Mouse (Mus musculus) lung, embryonic 14.5 days (tissue): ENCODE results near the gene Atp6v0e2. TPM values are rescaled to one million over a fixed set of nuclear protein-coding genes. Genes with fewer than 3 reads are reported as not detected.

Source experiments
- ATAC-seq: fragments of 200-750 bp; cut with Nextera tagmentation; 2 replicates; pipeline ENCODE4 v1.8.0; 2017; ENCODE audit warnings: mild to moderate bottlenecking, moderate TSS enrichment, moderate library complexity; ENCODE audit not compliant: insufficient read depth
- DNase-seq: peaks from one replicate; pipeline ENCODE4 v3.0.0-alpha.2; 2015
- H3K27ac ChIP-seq: fragments of 300-500 bp; sonication (generic); 2 replicates; pipeline ENCODE4 v1.5.1; 2014; ENCODE audit warnings: low read depth, mild to moderate bottlenecking, moderate library complexity
- H3K27me3 ChIP-seq: fragments of 300-500 bp; sonication (generic); 2 replicates; pipeline ENCODE4 v1.6.1; 2014; ENCODE audit warnings: low read length, control low read depth; ENCODE audit not compliant: insufficient read depth
- H3K36me3 ChIP-seq: fragments of 300-500 bp; sonication (generic); 2 replicates; pipeline ENCODE4 v1.6.1; 2014; ENCODE audit warnings: control low read depth; ENCODE audit not compliant: insufficient read depth
- H3K4me1 ChIP-seq: fragments of 300-500 bp; sonication (generic); 2 replicates; pipeline ENCODE4 v1.6.1; 2014; ENCODE audit warnings: antibody characterized with exemption, control low read depth; ENCODE audit not compliant: insufficient read depth
- H3K4me2 ChIP-seq: fragments of 300-500 bp; sonication (generic); 2 replicates; pipeline ENCODE4 v1.6.1; 2014; ENCODE audit warnings: mild to moderate bottlenecking
- H3K4me3 ChIP-seq: fragments of 300-500 bp; sonication (generic); 2 replicates; pipeline ENCODE4 v1.5.1; 2014; ENCODE audit warnings: low read depth, low read length
- H3K9ac ChIP-seq: fragments of 300-500 bp; sonication (generic); 2 replicates; pipeline ENCODE4 v1.6.1; 2014
- H3K9me3 ChIP-seq: fragments of 300-500 bp; sonication (generic); 2 replicates; pipeline ENCODE4 v1.6.1; 2016; ENCODE audit warnings: low read depth, low read length, control low read depth
- CTCF ChIP-seq: IDR thresholded peaks from 2 replicates; pipeline ENCODE4 v1.5.1; 2016; ENCODE audit warnings: antibody characterized with exemption, low read depth
- WGBS: fragments of 180-500 bp; shearing (Covaris S2); extraction: QIAGEN DNeasy Blood & Tissue Kit; methylation state at CpG from one replicate; pipeline ENCODE4 v1.1.7; 2014; 5-methylcytosine and 5-hydroxymethylcytosine counted together
- polyA plus RNA-seq: library from polyadenylated mRNA; unstranded; fragments of >200 nt; fragmentation: Nextera tagmentation; extraction: Ambion mirVana; gene quantifications from 2 replicates; pipeline ENCODE4 v1.2.1, GENCODE M21; 2014

The Atp6v0e2 gene
- polyA plus RNA-seq, 1 experiment from 2014 or later, result 7.4 TPM

- Histone ChIP-seq H3K27me3 (no peaks in the 10 kb centered on the region), H3K4me2 (no peak overlapping the region), H3K36me3 (peaks cover 9% of the 10 kb centered on the region; the same call in 1 of the 2 replicates), H3K4me1 (0 out of 2 replicates have a peak, but pooled peaks cover 3% of the 10 kb centered on the region), H3K9me3 (no peaks in the 10 kb centered on the region), H3K27ac (no peak overlapping the region), H3K4me3 (no peak overlapping the region), H3K9ac (no peak overlapping the region)
- DNase-seq, result peak; percentile 41
- no peak for ATAC-seq
- WGBS, result 67% methylated on average over 14 of the region's 14 CpGs
- peak; percentile 44 for TF ChIP-seq CTCF
These were observed 8.2 kb upstream of the Atp6v0e2 start for GRCm38 (mm10) chr6:48529261-48529660.

GRCm38 (mm10) chr6:48529871-48530440 lies 7.5 kb upstream of the Atp6v0e2 start:
- WGBS, result 79% methylated on average over 16 of the region's 16 CpGs
- no peak for TF ChIP-seq CTCF
- Histone ChIP-seq H3K4me1 (0 out of 2 replicates have a peak, but pooled peaks cover 3% of the 10 kb centered on the region), H3K27me3 (no peaks in the 10 kb centered on the region), H3K4me3 (no peak overlapping the region), H3K4me2 (no peak overlapping the region), H3K9me3 (no peaks in the 10 kb centered on the region), H3K27ac (no peak overlapping the region), H3K9ac (no peak overlapping the region), H3K36me3 (peaks cover 9% of the 10 kb centered on the region; the same call in 1 of the 2 replicates)
- ATAC-seq (no peak), DNase-seq (no peak)

- Histone ChIP-seq H3K36me3 (peaks cover 9% of the 10 kb centered on the region; the same call in 1 of the 2 replicates), H3K4me2 (no peak overlapping the region), H3K27ac (no peak overlapping the region), H3K9me3 (no peaks in the 10 kb centered on the region), H3K9ac (no peak overlapping the region), H3K27me3 (no peaks in the 10 kb centered on the region), H3K4me3 (no peak overlapping the region), H3K4me1 (0 out of 2 replicates have a peak, but pooled peaks cover 3% of the 10 kb centered on the region)
- 28% methylated on average over 2 of the region's 2 CpGs for WGBS
- DNase-seq, result peak; percentile 80
- TF ChIP-seq CTCF, result peak; percentile 13; the same call in 1 of the 2 replicates
- peak; percentile 77 for ATAC-seq
These were observed 6.6 kb upstream of the Atp6v0e2 start for GRCm38 (mm10) chr6:48530862-48531261.

- no peak for DNase-seq
- Histone ChIP-seq H3K4me2 (no peak overlapping the region), H3K4me1 (peaks cover 3% of the 10 kb centered on the region; the same call in 1 of the 2 replicates), H3K4me3 (no peak overlapping the region), H3K36me3 (0 out of 2 replicates have a peak, but pooled peaks cover 5% of the 10 kb centered on the region), H3K27me3 (no peaks in the 10 kb centered on the region), H3K9me3 (no peaks in the 10 kb centered on the region), H3K9ac (no peak overlapping the region), H3K27ac (no peak overlapping the region)
- TF ChIP-seq CTCF, result no peak
- ATAC-seq, result no peak
- 65% methylated on average over 2 of the region's 2 CpGs for WGBS
These were observed 3.9 kb upstream of the Atp6v0e2 start for GRCm38 (mm10) chr6:48533475-48533874.

- 75% methylated on average over 8 of the region's 8 CpGs for WGBS
These were observed 2.5 kb upstream of the Atp6v0e2 start for GRCm38 (mm10) chr6:48534913-48535312.

GRCm38 (mm10) chr6:48536091-48536490 lies 1.3 kb upstream of the Atp6v0e2 start:
- Histone ChIP-seq H3K9ac (no peak overlapping the region), H3K4me3 (no peak overlapping the region), H3K27ac (no peak overlapping the region), H3K9me3 (no peaks in the 10 kb centered on the region), H3K4me1 (no peaks in the 10 kb centered on the region; the same call in 1 of the 2 replicates), H3K27me3 (no peaks in the 10 kb centered on the region), H3K4me2 (no peak overlapping the region), H3K36me3 (0 out of 2 replicates have a peak, but pooled peaks cover 5% of the 10 kb centered on the region)
- WGBS, result 55% methylated on average over 4 of the region's 4 CpGs
- ATAC-seq, result no peak
- TF ChIP-seq CTCF, result no peak
- DNase-seq, result no peak

More at GRCm38 (mm10) chr6:48534913-48535312, 2.5 kb upstream of the Atp6v0e2 start:
- Histone ChIP-seq H3K9ac (no peak overlapping the region), H3K4me1 (peaks cover 3% of the 10 kb centered on the region; the same call in 1 of the 2 replicates), H3K4me3 (no peak overlapping the region), H3K4me2 (no peak overlapping the region), H3K27me3 (no peaks in the 10 kb centered on the region), H3K36me3 (0 out of 2 replicates have a peak, but pooled peaks cover 5% of the 10 kb centered on the region), H3K9me3 (no peaks in the 10 kb centered on the region), H3K27ac (no peak overlapping the region)
- no peak for TF ChIP-seq CTCF
- DNase-seq, result no peak
- no peak for ATAC-seq

GRCm38 (mm10) chr6:48538841-48539737 lies 1.7 kb downstream of the Atp6v0e2 start:
- 75% methylated on average over 5 of the region's 5 CpGs for WGBS
- H3K4me2 ChIP-seq, result no peak overlapping the region
- TF ChIP-seq CTCF, result peak; percentile 82
- no peak overlapping the region for H3K27ac ChIP-seq
- H3K4me3 ChIP-seq, result no peak overlapping the region
- no peak overlapping the region for H3K9ac ChIP-seq
- no peak for ATAC-seq
- peaks cover 7% of the 10 kb centered on the region for H3K4me1 ChIP-seq
- H3K36me3 ChIP-seq, result no peaks in the 10 kb centered on the region
- peak; percentile 87 for DNase-seq
- H3K27me3 ChIP-seq, result no peaks in the 10 kb centered on the region
- no peaks in the 10 kb centered on the region for H3K9me3 ChIP-seq
